Mouse (Mus musculus) thymus, postnatal 4 days (tissue): ENCODE data around the gene Irf7.
A peak's percentile ranks its signal among the peaks of the same experiment; 100 is the strongest.

Source experiments
- DNase-seq: peaks from one replicate; pipeline ENCODE4 v3.0.0; 2021

The Irf7 gene

GRCm38 (mm10) chr7:141265739-141266561, at the start of gene Irf7:
TSS of gene Irf7 (minus strand) at chr7:141266481.
- peak; percentile 77 for DNase-seq

DNA sequence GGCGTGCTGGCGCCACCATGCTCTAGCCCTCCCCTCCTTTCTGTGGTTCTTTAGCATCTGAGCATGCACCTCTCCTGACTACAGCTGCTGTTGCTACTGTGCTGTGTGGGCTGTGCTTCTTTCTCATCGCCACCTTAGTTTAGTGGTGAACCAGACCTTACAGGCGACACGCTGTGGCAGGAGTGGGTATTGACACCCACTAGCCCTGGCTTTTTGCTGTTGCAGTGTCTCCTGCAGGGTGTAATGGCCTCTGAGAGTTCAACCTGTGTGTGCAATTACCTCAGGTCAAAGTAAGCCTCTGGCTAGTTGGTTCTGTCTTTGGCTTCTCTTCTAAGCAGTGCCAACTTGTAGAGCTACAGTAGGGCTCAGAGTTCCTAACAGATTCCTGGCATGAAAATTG, 49.7 kb upstream of the Irf7 start:
- peak; percentile 79 for DNase-seq

- no peak for DNase-seq
Observed at GRCm38 (mm10) chr7:141315076-141315475, 48.8 kb upstream of the Irf7 start.

GRCm38 (mm10) chr7:141314416-141314815, 48.1 kb upstream of the Irf7 start:
- no peak for DNase-seq

- DNase-seq: no peak
Observed at GRCm38 (mm10) chr7:141304537-141304936, 38.3 kb upstream of the Irf7 start.

DNA sequence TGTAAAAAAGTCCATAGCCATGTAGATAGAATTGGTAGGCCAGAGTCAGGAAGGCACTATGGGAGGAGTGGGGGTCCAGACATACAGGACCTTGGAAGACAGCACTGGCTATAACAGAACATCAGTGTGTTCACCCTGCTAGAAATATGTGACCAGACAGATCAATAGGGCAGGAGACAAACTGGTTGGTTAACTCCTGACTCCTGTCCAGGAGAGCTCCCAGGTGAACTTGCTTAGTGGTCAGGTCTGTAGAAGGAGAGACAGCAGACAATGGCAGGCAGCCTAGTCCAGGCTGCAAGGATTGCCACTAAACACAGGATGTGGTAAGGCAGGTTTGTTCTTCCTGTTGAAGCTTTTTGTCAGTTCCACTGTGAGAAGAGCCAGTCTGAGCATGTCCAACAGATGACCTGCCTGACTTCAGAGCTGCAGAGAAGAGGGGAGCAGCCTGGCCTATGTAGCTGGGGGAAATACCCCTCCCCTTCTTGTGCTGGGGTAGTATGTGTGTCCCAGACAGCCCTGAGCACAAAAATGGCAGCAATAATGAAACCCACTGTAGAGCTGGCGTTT, 36.5 kb upstream of the Irf7 start:
- peak; percentile 45 for DNase-seq

- no peak for DNase-seq
Observed at GRCm38 (mm10) chr7:141301386-141301785, 35.1 kb upstream of the Irf7 start.

DNA sequence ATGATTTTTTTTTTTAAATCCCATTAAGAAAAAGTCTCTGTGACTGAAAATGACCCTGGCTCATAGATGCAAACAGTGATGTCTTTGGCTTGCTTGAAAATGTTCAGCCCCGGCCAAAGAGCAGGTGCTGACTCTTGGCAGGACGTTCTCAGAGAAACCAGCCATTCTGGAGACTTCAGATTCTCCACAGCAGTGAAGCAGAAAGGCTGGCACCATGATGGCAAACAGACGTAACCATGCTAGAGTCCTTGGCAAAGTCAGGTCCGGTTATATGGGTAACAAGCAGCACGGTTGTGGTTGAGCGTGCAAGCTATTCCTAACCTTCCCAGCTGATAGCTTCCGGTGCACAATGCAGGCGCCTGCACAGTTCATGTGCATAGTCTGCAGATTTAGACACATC, 32.9 kb upstream of the Irf7 start:
- no peak for DNase-seq

DNA sequence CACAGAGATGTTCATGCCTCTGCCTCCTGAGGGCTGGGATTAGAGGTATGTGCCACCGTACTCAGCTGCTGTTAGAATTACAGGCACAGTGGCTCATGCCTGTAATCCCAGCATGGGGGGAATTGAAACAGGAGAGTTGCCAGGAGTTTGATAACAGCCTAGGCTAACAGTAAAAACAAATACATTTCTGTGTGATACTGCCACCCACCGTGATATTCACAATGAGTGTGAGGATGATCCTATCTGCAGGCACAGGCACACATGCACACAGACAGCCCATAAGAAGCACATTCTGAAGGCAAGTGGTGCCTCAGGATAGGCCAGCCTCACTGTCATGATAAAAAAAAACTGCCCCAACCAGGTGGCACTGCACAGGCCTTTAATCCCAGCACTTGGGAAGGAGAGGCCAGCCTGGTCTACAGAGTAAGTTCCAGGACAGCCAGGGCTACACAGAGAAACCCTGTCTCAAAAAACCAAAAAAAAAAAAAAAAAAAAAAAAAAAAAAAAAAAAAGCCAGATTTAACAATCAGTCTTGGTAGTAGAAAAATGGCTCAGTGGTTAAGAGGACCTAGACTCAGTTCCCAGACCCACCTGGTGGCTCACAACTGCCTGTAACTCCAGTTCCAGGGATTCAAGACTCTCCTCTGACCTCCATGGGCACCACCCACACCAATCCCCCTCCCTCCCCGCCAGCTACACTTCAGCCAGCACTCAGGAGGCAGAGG, 31.8 kb upstream of the Irf7 start:
- no peak for DNase-seq

DNA sequence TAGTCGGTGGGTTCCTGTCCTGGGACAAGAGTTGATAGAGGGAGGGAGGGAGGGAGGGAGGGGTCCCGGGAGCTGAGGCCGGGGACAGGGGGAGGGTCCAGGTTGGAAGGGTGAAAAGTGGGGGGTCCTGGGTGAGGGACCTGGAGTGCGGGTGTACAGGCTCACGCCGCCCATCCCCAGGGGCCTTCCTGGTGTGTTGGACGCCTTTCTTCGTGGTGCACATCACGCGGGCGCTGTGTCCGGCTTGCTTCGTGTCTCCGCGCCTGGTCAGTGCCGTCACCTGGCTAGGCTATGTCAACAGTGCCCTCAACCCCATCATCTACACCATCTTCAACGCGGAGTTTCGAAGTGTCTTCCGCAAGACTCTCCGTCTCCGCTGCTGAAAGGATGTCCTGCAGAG, 28.2 kb upstream of the Irf7 start:
- no peak for DNase-seq

DNA sequence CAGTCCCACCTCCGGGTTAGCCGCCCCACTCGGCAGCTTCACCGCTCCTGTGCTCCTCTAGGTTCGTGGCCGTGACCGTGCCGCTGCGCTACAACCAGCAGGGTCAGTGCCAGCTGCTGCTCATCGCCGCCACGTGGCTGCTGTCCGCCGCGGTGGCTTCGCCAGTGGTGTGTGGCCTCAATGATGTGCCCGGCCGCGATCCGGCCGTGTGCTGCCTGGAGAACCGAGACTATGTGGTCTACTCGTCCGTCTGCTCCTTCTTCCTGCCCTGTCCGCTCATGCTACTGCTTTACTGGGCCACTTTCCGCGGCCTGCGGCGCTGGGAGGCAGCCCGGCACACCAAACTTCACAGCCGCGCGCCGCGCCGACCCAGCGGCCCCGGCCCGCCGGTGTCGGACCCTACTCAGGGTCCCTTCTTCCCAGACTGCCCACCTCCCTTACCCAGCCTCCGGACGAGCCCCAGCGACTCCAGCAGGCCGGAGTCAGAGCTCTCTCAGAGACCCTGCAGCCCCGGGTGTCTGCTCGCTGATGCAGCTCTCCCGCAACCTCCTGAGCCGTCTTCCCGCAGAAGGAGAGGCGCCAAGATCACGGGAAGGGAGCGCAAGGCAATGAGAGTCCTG, 27.7 kb upstream of the Irf7 start:
- DNase-seq: no peak

DNA sequence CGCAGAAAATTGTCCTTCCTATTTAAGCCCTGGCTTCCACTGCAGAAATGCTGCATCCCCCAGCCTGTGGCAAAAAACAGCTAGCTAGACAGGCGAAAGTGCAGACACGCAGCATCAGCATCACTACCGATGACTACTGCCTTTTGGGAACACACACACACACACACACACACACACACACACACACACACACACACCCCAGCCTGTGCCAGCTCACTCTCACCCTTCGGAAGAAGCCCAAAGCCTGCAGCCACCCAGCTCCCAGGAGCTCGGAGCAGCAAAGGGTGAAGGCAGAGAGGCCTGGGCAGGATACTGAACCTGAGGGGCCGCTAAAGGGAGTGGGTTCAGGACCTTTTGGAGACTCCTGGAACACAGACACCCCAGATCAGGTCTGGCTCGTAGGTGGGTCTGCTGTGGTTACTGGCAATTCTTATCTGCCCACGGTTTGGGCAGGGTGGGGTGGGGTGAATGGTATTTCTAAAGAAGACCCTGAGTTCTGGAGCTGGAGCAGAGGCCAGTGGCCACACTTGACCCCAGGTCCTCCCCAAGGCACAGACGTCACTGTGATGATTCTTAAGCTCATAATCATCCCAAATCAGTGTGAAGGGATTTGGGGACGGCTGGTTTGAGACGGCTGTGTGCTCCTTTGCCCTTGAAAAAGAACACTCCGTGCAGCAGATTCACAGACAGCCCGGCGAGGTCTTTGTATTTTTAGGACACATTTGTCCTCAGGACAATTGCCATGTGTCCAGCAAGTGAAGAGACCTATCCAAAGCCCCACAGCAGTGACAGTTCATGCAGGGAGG, 26.5 kb upstream of the Irf7 start:
- DNase-seq: no peak

GRCm38 (mm10) chr7:141291921-141292582, 25.8 kb upstream of the Irf7 start, which contains the start of gene Drd4:
TSS of gene Drd4 (plus strand) at chr7:141292006.
- DNase-seq: peak; percentile 44

DNA sequence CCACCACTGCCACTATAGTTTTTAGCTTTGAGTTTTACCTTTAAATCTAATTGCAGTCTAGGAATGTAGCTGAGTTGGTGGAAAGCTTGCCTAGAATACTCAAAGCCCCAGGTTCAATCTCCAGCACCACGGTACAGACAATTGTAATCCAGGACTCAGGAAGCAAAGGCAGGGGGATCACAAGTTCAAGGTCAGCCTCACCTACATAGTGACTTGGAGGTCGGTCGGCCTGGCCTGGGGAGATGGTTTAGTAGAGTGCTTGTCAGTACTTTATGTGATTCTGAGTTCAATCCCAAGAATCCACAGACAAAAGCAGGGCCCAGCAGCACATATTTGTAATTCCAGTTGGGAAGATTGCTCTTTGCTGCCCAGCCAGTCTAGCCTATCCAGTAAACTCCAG, 21.8 kb upstream of the Irf7 start:
- no peak for DNase-seq

GRCm38 (mm10) chr7:141282756-141283155, 16.5 kb upstream of the Irf7 start:
- DNase-seq: no peak

GRCm38 (mm10) chr7:141281442-141281841, 15.2 kb upstream of the Irf7 start:
- no peak for DNase-seq

DNA sequence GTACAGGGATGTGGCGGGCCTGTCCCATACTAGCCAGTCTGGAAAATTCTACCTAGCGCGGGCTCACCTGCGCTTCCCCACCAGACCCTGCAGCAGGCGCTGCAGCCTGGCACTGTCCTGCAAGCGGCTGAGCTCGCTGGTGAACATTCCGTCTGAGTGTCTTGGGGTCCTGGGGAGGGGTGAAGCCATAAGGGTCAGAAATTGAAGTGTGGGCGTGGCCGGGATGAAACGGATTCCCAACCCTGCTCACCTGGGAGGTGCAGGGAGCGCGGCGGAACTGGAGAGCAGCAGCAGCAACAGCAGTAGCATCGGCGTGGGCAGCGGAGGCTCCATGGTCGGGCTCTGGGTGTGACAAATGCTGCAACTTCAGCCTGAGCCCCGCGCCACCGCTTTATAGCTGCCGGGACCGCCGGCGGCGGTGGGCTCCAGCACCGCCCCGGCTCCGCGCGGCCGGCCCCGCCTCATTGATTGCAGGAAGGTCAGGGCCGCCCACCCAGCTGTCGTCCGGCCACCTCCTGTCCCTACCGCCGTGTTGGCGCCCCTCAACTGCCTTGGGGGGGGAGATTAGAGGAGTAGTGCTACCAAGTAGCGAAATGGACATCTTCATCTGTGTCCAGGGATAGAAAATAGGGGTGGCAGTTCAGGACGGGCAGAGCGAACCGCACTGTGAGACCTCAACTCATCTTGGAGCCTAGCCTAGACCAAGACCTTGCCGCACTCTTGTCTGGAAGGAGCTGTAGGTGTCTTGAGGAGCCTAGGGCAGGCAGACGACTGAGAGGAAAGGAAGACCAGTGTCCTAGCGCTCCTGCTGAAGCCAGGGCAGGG, 12.7 kb upstream of the Irf7 start, which contains the start of gene Sct:
Gene Sct (minus strand): TSS at position 368 of the 825 bp plus-strand sequence.
- DNase-seq: peak; percentile 53

DNA sequence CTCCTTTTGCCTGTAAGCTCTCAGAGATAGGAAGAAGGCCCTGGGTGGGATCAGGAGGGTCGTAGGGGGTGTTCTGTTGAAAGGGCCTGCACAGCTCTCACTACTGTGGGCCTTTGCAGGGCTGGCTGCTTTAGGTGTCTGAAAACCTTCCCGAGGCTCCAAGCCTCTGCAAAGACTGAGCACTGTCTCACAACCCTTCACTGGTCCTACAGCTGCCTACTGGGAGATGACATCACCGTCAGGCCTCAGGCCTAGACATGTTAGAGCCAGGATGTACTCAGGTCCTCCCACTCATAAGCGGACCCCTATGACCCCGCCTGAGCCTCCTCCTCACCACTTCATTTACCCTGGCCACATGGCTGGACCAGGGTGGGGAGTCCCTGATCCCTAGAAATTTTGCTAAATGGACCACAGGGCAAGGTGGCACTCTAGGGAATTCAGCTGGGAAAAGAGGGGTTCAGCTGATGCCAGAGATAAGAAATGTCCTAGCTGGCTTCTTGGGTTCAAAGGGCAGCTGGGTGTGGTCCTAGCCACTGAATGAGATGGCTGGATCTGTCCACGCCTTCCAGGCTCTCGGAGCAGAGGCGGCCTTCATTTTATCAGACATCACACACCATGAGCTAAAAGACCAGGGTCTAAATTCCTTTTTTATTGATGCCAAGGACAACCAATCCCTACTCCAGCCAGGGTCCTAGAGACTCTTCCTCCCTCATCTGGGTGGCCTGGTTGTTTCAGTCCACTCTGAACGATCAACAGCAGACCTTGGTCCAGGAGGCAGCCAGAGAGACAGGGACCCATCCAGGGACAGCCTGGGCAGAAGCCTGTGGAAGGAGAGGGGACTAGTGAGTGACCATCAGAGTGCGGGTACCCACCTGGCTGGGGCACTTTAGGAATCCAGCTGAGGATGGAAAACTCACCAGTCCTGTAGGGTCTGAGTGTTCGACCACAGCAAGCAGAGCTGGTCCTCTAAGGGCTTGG, 11.7 kb upstream of the Irf7 start:
- DNase-seq: no peak

- no peak for DNase-seq
Observed at GRCm38 (mm10) chr7:141276546-141276945, 10.3 kb upstream of the Irf7 start, which contains the start of gene Cdhr5. TSS of gene Cdhr5 (minus strand) at chr7:141276786.

- no peak for DNase-seq
Observed at GRCm38 (mm10) chr7:141275356-141275755, 9.1 kb upstream of the Irf7 start.
